ENCODE assay signal across 25 mouse cellular contexts in the genomic region with DNA sequence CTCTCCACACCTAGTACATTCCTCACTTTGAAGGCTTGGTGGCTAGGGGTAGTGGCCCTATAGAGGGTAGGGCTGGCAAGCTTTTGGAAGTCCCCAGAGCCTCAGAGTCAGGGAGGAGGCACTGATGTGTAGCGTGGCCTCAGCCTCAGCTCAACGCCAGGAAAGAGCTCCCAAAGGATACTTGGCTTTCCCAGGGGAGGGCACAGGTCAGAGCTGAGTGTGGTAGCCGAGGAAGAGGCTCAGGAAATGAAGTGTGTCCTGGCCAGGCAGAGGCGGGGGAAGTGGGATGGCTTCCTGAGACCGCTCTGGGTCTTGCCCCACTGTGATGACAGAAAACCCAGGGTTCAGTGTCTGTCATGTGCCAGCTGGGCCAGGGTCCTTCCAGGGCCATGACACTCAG. TPM values are rescaled to one million over a fixed set of nuclear protein-coding genes. Genes with fewer than 3 reads are reported as not detected.
DNase-seq lines count a peak whose midpoint lies in the region; ATAC-seq and TF ChIP-seq lines count a peak whose summit lies in the region.
"Had no signal": no experiment of that assay in that cellular context is flagged by ENCODE, and none has a peak within 500 bp of the region (broad histone marks: within the 10 kb centered on the region; RNA-seq: fewer than 3 reads in every experiment).

No protein-coding gene starts in this region.

- ATAC-seq in heart, postnatal 0 days (ENCODE audit: insufficient read depth, low read depth) = no peak
- ATAC-seq in heart, embryonic 11.5 days (replicated peaks; ENCODE audit: insufficient number of reproducible peaks, low FRiP score, low TSS enrichment) = no peak
- peak; percentile 39; the same call in 1 of the 2 replicates for ATAC-seq in liver, embryonic 16.5 days (ENCODE audit: low read depth)
- ATAC-seq in midbrain, embryonic 11.5 days (ENCODE audit: low FRiP score) = no peak
- ATAC-seq: forebrain, embryonic 14.5 days; inflammation-experienced regulatory T-cells, adult 6 months had no signal

- no peaks in the 10 kb centered on the region for H3K36me3 ChIP-seq in heart, postnatal 0 days (replicated peaks; ENCODE audit: control insufficient read depth, insufficient read depth, low read length)
- H3K36me3 ChIP-seq in heart, embryonic 11.5 days (ENCODE audit: control insufficient read depth, insufficient read depth, low read length) = no peaks in the 10 kb centered on the region
- no peaks in the 10 kb centered on the region for H3K36me3 ChIP-seq in liver, embryonic 16.5 days (ENCODE audit: control insufficient read depth, insufficient read depth)
- H3K36me3 ChIP-seq in midbrain, embryonic 11.5 days (ENCODE audit: control insufficient read depth, insufficient read depth, low read length) = no peaks in the 10 kb centered on the region
- H3K36me3 ChIP-seq: embryonic facial prominence, embryonic 13.5 days; hindbrain, embryonic 12.5 days; limb, embryonic 15.5 days; lung, embryonic 15.5 days had no signal

- no peak for TF ChIP-seq CTCF in heart, postnatal 0 days (IDR thresholded peaks at IDR 0.05; ENCODE audit: low read depth)

- no peaks in the 10 kb centered on the region for H3K9me3 ChIP-seq in heart, postnatal 0 days (replicated peaks; ENCODE audit: control insufficient read depth, low read length)
- no peaks in the 10 kb centered on the region for H3K9me3 ChIP-seq in heart, embryonic 11.5 days (replicated peaks; ENCODE audit: control insufficient read depth, low read length)
- H3K9me3 ChIP-seq in liver, embryonic 16.5 days (replicated peaks; ENCODE audit: control insufficient read depth, low read length) = no peaks in the 10 kb centered on the region
- no peaks in the 10 kb centered on the region for H3K9me3 ChIP-seq in midbrain, embryonic 11.5 days (ENCODE audit: control insufficient read depth, low read length)
- H3K9me3 ChIP-seq: embryonic facial prominence, embryonic 13.5 days; hindbrain, embryonic 12.5 days; limb, embryonic 15.5 days; lung, embryonic 15.5 days had no signal

- H3K4me3 ChIP-seq in heart, postnatal 0 days (ENCODE audit: low read depth, low read length) = no peak overlapping the region
- H3K4me3 ChIP-seq in heart, embryonic 11.5 days (ENCODE audit: low read depth, low read length) = no peak overlapping the region
- H3K4me3 ChIP-seq in liver, embryonic 16.5 days (ENCODE audit: low read depth, low read length) = no peak overlapping the region
- no peak overlapping the region for H3K4me3 ChIP-seq in midbrain, embryonic 11.5 days (ENCODE audit: low read depth, low read length)
- H3K4me3 ChIP-seq: embryonic facial prominence, embryonic 13.5 days; heart, adult 2 months; hindbrain, embryonic 12.5 days; layer of hippocampus, adult 2 months; limb, embryonic 15.5 days; lung, embryonic 15.5 days had no signal

- peaks cover 46% of the 10 kb centered on the region for H3K4me1 ChIP-seq in heart, postnatal 0 days (ENCODE audit: control insufficient read depth, insufficient read depth)
- H3K4me1 ChIP-seq in heart, embryonic 11.5 days (ENCODE audit: control insufficient read depth, insufficient read depth, low read length) = peaks cover 28% of the 10 kb centered on the region
- no peaks in the 10 kb centered on the region for H3K4me1 ChIP-seq in liver, embryonic 16.5 days (ENCODE audit: control insufficient read depth, low read depth, low read length)
- no peaks in the 10 kb centered on the region for H3K4me1 ChIP-seq in midbrain, embryonic 11.5 days (ENCODE audit: control insufficient read depth, insufficient read depth, low read length)
- H3K4me1 ChIP-seq: embryonic facial prominence, embryonic 13.5 days; hindbrain, embryonic 12.5 days; limb, embryonic 15.5 days had no signal

- DNase-seq in adrenal gland, postnatal 14 days = peak; percentile 79
- no peak for DNase-seq in adrenal gland, adult 18-20 months (ENCODE audit: low spot score in 2 of 2)
- no peak for DNase-seq in heart, postnatal 0 days (ENCODE audit: low spot score)
- DNase-seq in liver = no peak
- DNase-seq in lung, postnatal 4 days = peak; percentile 29 to 50
- DNase-seq in midbrain, embryonic 11.5 days (ENCODE audit: low spot score, missing footprints) = no peak
- DNase-seq: cerebellum, adult 11-12 months; cerebellum, postnatal 14 days; gastrocnemius, postnatal 10 days; layer of hippocampus, postnatal 36 days; right cerebral cortex, postnatal 25 days; thymus, adult 2 months had no signal

- 50% methylated on average over 5 of the region's 5 CpGs for WGBS in heart, postnatal 0 days
- WGBS in heart, embryonic 11.5 days (ENCODE audit: insufficient replicate concordance) = 49% methylated on average over 5 of the region's 5 CpGs
- 34% methylated on average over 5 of the region's 5 CpGs for WGBS in liver, embryonic 16.5 days (ENCODE audit: insufficient replicate concordance)
- WGBS in midbrain, embryonic 11.5 days = 69% methylated on average over 5 of the region's 5 CpGs

- TF ChIP-seq EP300 in heart, postnatal 0 days (IDR thresholded peaks at IDR 0.05; ENCODE audit: low read depth) = no peak

- H3K27ac ChIP-seq in heart, postnatal 0 days (ENCODE audit: low read depth) = peak overlapping the region; percentile 54
- no peak overlapping the region for H3K27ac ChIP-seq in heart, embryonic 11.5 days (ENCODE audit: low read depth, low read length)
- no peak overlapping the region for H3K27ac ChIP-seq in liver, embryonic 16.5 days (ENCODE audit: low read length)
- no peak overlapping the region for H3K27ac ChIP-seq in midbrain, embryonic 11.5 days (ENCODE audit: low read depth, low read length)
- H3K27ac ChIP-seq: embryonic facial prominence, embryonic 13.5 days; heart, adult 2 months; hindbrain, embryonic 12.5 days; kidney, postnatal 0 days; layer of hippocampus, adult 2 months; limb, embryonic 15.5 days; lung, embryonic 15.5 days had no signal

- no peak overlapping the region for H3K4me2 ChIP-seq in heart, postnatal 0 days (ENCODE audit: low read depth, low read length)
- no peak overlapping the region for H3K4me2 ChIP-seq in heart, embryonic 11.5 days
- H3K4me2 ChIP-seq in liver, embryonic 16.5 days (ENCODE audit: low read depth, low read length) = no peak overlapping the region
- no peak overlapping the region for H3K4me2 ChIP-seq in midbrain, embryonic 11.5 days
- H3K4me2 ChIP-seq: embryonic facial prominence, embryonic 13.5 days; hindbrain, embryonic 12.5 days; limb, embryonic 15.5 days; lung, embryonic 15.5 days had no signal

- no peaks in the 10 kb centered on the region for H3K27me3 ChIP-seq in heart, postnatal 0 days (ENCODE audit: control insufficient read depth, insufficient read depth, low read length)
- no peaks in the 10 kb centered on the region for H3K27me3 ChIP-seq in heart, embryonic 11.5 days (ENCODE audit: control insufficient read depth, insufficient read depth, low read length)
- no peaks in the 10 kb centered on the region for H3K27me3 ChIP-seq in liver, embryonic 16.5 days (ENCODE audit: control insufficient read depth, insufficient read depth, low read depth, low read length)
- H3K27me3 ChIP-seq in midbrain, embryonic 11.5 days (ENCODE audit: control insufficient read depth, insufficient read depth, low read length) = no peaks in the 10 kb centered on the region
- H3K27me3 ChIP-seq: embryonic facial prominence, embryonic 13.5 days; hindbrain, embryonic 12.5 days; limb, embryonic 15.5 days; lung, embryonic 15.5 days had no signal

- no peak overlapping the region for H3K9ac ChIP-seq in heart, postnatal 0 days (replicated peaks; ENCODE audit: low read depth, low read length)
- H3K9ac ChIP-seq in heart, embryonic 11.5 days (ENCODE audit: low read depth, low read length) = no peak overlapping the region
- H3K9ac ChIP-seq in liver, embryonic 16.5 days (ENCODE audit: low read depth, low read length) = no peak overlapping the region
- no peak overlapping the region for H3K9ac ChIP-seq in midbrain, embryonic 11.5 days (ENCODE audit: low read length)
- H3K9ac ChIP-seq: embryonic facial prominence, embryonic 13.5 days; hindbrain, embryonic 12.5 days; limb, embryonic 15.5 days; lung, embryonic 15.5 days had no signal

RNA-seq across cellular contexts. Expression of a gene that starts 30.4 kb away (rescaled TPM):
- total RNA-seq in adrenal gland, postnatal 14 days (2021) = 4.4 and 6.1 TPM in 2 replicates
- 1 to 10 TPM; 3.2 to 6.0 TPM for total RNA-seq in adrenal gland, adult 18-20 months (2021)
- 73.3 and 75.9 TPM in 2 replicates for total RNA-seq in heart, postnatal 0 days (2014; rRNA removed; ENCODE audit: low replicate concordance)
- 36.4 and 37.2 TPM in 2 replicates for polyA plus RNA-seq in heart, postnatal 0 days (2015; fragmentation: Nextera tagmentation; extraction: Ambion mirVana)
- 9.2 and 12.1 TPM in 2 replicates for polyA plus RNA-seq in heart, embryonic 11.5 days (2014; fragmentation: Nextera tagmentation; extraction: Ambion mirVana)
- polyA plus RNA-seq in liver, embryonic 16.5 days (2015; fragmentation: Nextera tagmentation; extraction: Ambion mirVana) = 0.36 and 0.65 TPM in 2 replicates
- 1.1 and 1.6 TPM in 2 replicates for polyA plus RNA-seq in midbrain, embryonic 11.5 days (2014; fragmentation: Nextera tagmentation; extraction: Ambion mirVana)
- total RNA-seq: CH12.LX had no signal

RNA-seq across cellular contexts. Expression of a gene that starts 42.1 kb away (rescaled TPM):
- total RNA-seq in adrenal gland, postnatal 14 days (2021) = 0.59 and 0.68 TPM in 2 replicates
- under 1 TPM; 0.30 to 0.38 TPM for total RNA-seq in adrenal gland, adult 18-20 months (2021)
- total RNA-seq in heart, postnatal 0 days (2014; rRNA removed; ENCODE audit: low replicate concordance) = 0.61 and 2.1 TPM in 2 replicates
- 0.70 and 1.6 TPM in 2 replicates for polyA plus RNA-seq in heart, postnatal 0 days (2015; fragmentation: Nextera tagmentation; extraction: Ambion mirVana)
- 1.2 and 2.4 TPM in 2 replicates for polyA plus RNA-seq in heart, embryonic 11.5 days (2014; fragmentation: Nextera tagmentation; extraction: Ambion mirVana)
- 0.78 and 0.83 TPM in 2 replicates for polyA plus RNA-seq in liver, embryonic 16.5 days (2015; fragmentation: Nextera tagmentation; extraction: Ambion mirVana)
- 0.57 and 0.70 TPM in 2 replicates for polyA plus RNA-seq in midbrain, embryonic 11.5 days (2014; fragmentation: Nextera tagmentation; extraction: Ambion mirVana)
- total RNA-seq: heart, adult 2 months; layer of hippocampus, adult 2 months; layer of hippocampus, postnatal 36 days; left cerebral cortex, postnatal 25 days had no signal

Comparison
In these comparisons a context has a peak if more than half of its experiments do, and no peak if none do; other contexts are left out.
1. DNase-seq: peak in adrenal gland, postnatal 14 days (single experiment) and lung, postnatal 4 days (2 of 2); none in adrenal gland, adult 18-20 months (0 of 2), heart, postnatal 0 days (single experiment), liver (single experiment) and midbrain, embryonic 11.5 days (single experiment).